Mouse (Mus musculus) embryonic facial prominence, embryonic 11.5 days (tissue): ENCODE measurements around the gene 2310061I04Rik. TPM values are rescaled to one million over a fixed set of nuclear protein-coding genes. Genes with fewer than 3 reads are reported as not detected.

Experiments
- ATAC-seq: fragments of 200-750 bp; cut with Nextera tagmentation; replicated peaks from 2 replicates; pipeline ENCODE4 v1.8.0; 2017; ENCODE audit warnings: low read depth; ENCODE audit not compliant: insufficient number of reproducible peaks, low FRiP score, low TSS enrichment
- DNase-seq: peaks from one replicate; pipeline ENCODE4 v3.0.0-alpha.2; 2015; ENCODE audit warnings: low spot score
- H3K27ac ChIP-seq: fragments of 300-500 bp; sonication (generic); replicated peaks from 2 replicates; pipeline ENCODE4 v1.5.1; 2014; ENCODE audit warnings: mild to moderate bottlenecking, low read depth, low read length, control low read depth
- H3K27me3 ChIP-seq: fragments of 300-500 bp; sonication (generic); 2 replicates; pipeline ENCODE4 v1.6.1; 2014; ENCODE audit warnings: mild to moderate bottlenecking, low read length, moderate library complexity, mixed read lengths; ENCODE audit not compliant: control insufficient read depth, insufficient read depth
- H3K36me3 ChIP-seq: fragments of 300-500 bp; sonication (generic); replicated peaks from 2 replicates; pipeline ENCODE4 v1.6.1; 2014; ENCODE audit warnings: low read depth, mild to moderate bottlenecking, low read length, moderate library complexity, mixed read lengths; ENCODE audit not compliant: control insufficient read depth, insufficient read depth
- H3K4me1 ChIP-seq: fragments of 300-500 bp; sonication (generic); 2 replicates; pipeline ENCODE4 v1.6.1; 2014; ENCODE audit warnings: low read length, mixed read lengths; ENCODE audit not compliant: control insufficient read depth, insufficient read depth
- H3K4me2 ChIP-seq: fragments of 300-500 bp; sonication (generic); 2 replicates; pipeline ENCODE4 v1.6.1; 2014; ENCODE audit warnings: low read depth, mild to moderate bottlenecking, control low read depth, low read length, moderate library complexity
- H3K4me3 ChIP-seq: fragments of 300-500 bp; sonication (generic); 2 replicates; pipeline ENCODE4 v1.5.1; 2014; ENCODE audit warnings: low read depth, low read length, control low read depth
- H3K9ac ChIP-seq: fragments of 300-500 bp; sonication (generic); replicated peaks from 2 replicates; pipeline ENCODE4 v1.6.1; 2014; ENCODE audit warnings: mild to moderate bottlenecking, control low read depth, low read length
- H3K9me3 ChIP-seq: fragments of 300-500 bp; sonication (generic); replicated peaks from 2 replicates; pipeline ENCODE4 v1.6.1; 2016; ENCODE audit warnings: mild to moderate bottlenecking, low read length, inconsistent platforms, mixed read lengths; ENCODE audit not compliant: control insufficient read depth
- WGBS: fragments of 180-500 bp; shearing (Covaris S2); extraction: QIAGEN DNeasy Blood & Tissue Kit; methylation state at CpG from one replicate; pipeline ENCODE4 v1.1.7; 2014; 5-methylcytosine and 5-hydroxymethylcytosine counted together
- microRNA counts: library from miRNA; unstranded; fragments of <30 nt; microRNA quantifications from one replicate; lab custom pipeline; 2016
- microRNA-seq: library from miRNA; unstranded; fragments of <30 nt; microRNA quantifications from one replicate; pipeline ENCODE4, GENCODE M21; 2016; ENCODE audit warnings: borderline number of aligned reads
- polyA plus RNA-seq: library from polyadenylated mRNA; unstranded; fragments of >200 nt; fragmentation: Nextera tagmentation; extraction: Ambion mirVana; gene quantifications from 2 replicates; pipeline ENCODE4 v1.2.1, GENCODE M21; 2014

2310061I04Rik gene
- polyA plus RNA-seq, 1 experiment from 2014 or later = 21.2 TPM

- no peak overlapping the region for H3K4me3 ChIP-seq
- H3K4me2 ChIP-seq = no peak overlapping the region
- DNase-seq (no peak), ATAC-seq (no peak)
- H3K9ac ChIP-seq = no peak overlapping the region
- H3K9me3 ChIP-seq = no peaks in the 10 kb centered on the region
- H3K4me1 ChIP-seq = no peaks in the 10 kb centered on the region
- no peaks in the 10 kb centered on the region for H3K27me3 ChIP-seq
- WGBS = 95% methylated on average over 3 of the region's 3 CpGs
- no peak overlapping the region for H3K27ac ChIP-seq
- peaks cover 8% of the 10 kb centered on the region for H3K36me3 ChIP-seq
Measured at GRCm38 (mm10) chr17:35850974-35851373, 46.3 kb downstream of the 2310061I04Rik start.

- no peaks in the 10 kb centered on the region for H3K27me3 ChIP-seq
- no peaks in the 10 kb centered on the region for H3K9me3 ChIP-seq
- no peak overlapping the region for H3K4me2 ChIP-seq
- ATAC-seq (no peak), DNase-seq (no peak)
- no peak overlapping the region for H3K27ac ChIP-seq
- WGBS = 81% methylated on average over 1 of the region's 1 CpGs
- no peak overlapping the region for H3K9ac ChIP-seq
- no peaks in the 10 kb centered on the region for H3K4me1 ChIP-seq
- H3K36me3 ChIP-seq = peaks cover 8% of the 10 kb centered on the region
- H3K4me3 ChIP-seq = no peak overlapping the region
Measured at GRCm38 (mm10) chr17:35848112-35848511, 49.1 kb downstream of the 2310061I04Rik start.

GRCm38 (mm10) chr17:35843514-35843913 lies 53.7 kb downstream of the 2310061I04Rik start:
- Histone ChIP-seq H3K4me2 (no peak overlapping the region), H3K36me3 (no peaks in the 10 kb centered on the region; the same call in 1 of the 2 replicates), H3K9me3 (no peaks in the 10 kb centered on the region), H3K9ac (no peak overlapping the region), H3K27ac (no peak overlapping the region), H3K4me1 (no peaks in the 10 kb centered on the region), H3K27me3 (no peaks in the 10 kb centered on the region), H3K4me3 (no peak overlapping the region)
- DNase-seq (no peak), ATAC-seq (no peak)
- 94% methylated on average over 3 of the region's 3 CpGs for WGBS

MicroRNA genes within 50 kb of the gene (microRNA counts, 519-probe panel; counts per million panel counts)
- microRNA mmu-miR-1894-3p (lab: Ali Mortazavi, UCI) (not detected), microRNA mmu-miR-1894-5p (lab: Ali Mortazavi, UCI) (not detected)

Small RNA genes within 50 kb of the gene (microRNA-seq; reads per million reads assigned to microRNA genes)
- gene Gm28033 (1.9 reads per million), gene Mir1894 (not detected)

Other genes with a start within 250 kb of the 2310061I04Rik start
- 9.1 and 10.4 TPM in 2 replicates for gene Vars2, start 229.8 kb downstream of the 2310061I04Rik start, polyA plus RNA-seq
- 43.3 and 53.4 TPM in 2 replicates for gene Gtf2h4, start 223.7 kb downstream of the 2310061I04Rik start, polyA plus RNA-seq
- gene Ddr1, start 192.8 kb downstream of the 2310061I04Rik start, polyA plus RNA-seq = 20.4 and 24.6 TPM in 2 replicates
- 2.7 and 3.4 TPM in 2 replicates for gene Ier3, start 75.7 kb downstream of the 2310061I04Rik start, polyA plus RNA-seq
- 46.7 and 53.8 TPM in 2 replicates for gene Flot1, start 74.2 kb downstream of the 2310061I04Rik start, polyA plus RNA-seq
- 1,420 and 1,481 TPM in 2 replicates for gene Tubb5, start 59.1 kb downstream of the 2310061I04Rik start, polyA plus RNA-seq
- 22.2 and 23.4 TPM in 2 replicates for gene Mdc1, start 55.9 kb downstream of the 2310061I04Rik start, polyA plus RNA-seq
- gene Nrm, start 36.1 kb downstream of the 2310061I04Rik start, polyA plus RNA-seq = 48.8 and 53.2 TPM in 2 replicates
- 24.1 and 24.6 TPM in 2 replicates for gene Ppp1r18, start 31.8 kb downstream of the 2310061I04Rik start, polyA plus RNA-seq
- 38.6 and 47.2 TPM in 2 replicates for gene Dhx16, start 17.6 kb downstream of the 2310061I04Rik start, polyA plus RNA-seq
- 101 and 108 TPM in 2 replicates for gene Atat1, start 12.6 kb upstream of the 2310061I04Rik start, polyA plus RNA-seq
- gene Mrps18b, start 19.0 kb upstream of the 2310061I04Rik start, polyA plus RNA-seq = 69.5 and 72.0 TPM in 2 replicates
- 38.1 and 38.2 TPM in 2 replicates for gene Ppp1r10, start 19.0 kb upstream of the 2310061I04Rik start, polyA plus RNA-seq
- 96.7 and 112 TPM in 2 replicates for gene Abcf1, start 72.3 kb upstream of the 2310061I04Rik start, polyA plus RNA-seq
- gene Gnl1, start 82.4 kb upstream of the 2310061I04Rik start, polyA plus RNA-seq = 31.3 and 32.3 TPM in 2 replicates
- gene Prr3, start 82.8 kb upstream of the 2310061I04Rik start, polyA plus RNA-seq = 37.7 and 38.2 TPM in 2 replicates
- gene H2-T24, start 123.1 kb upstream of the 2310061I04Rik start, polyA plus RNA-seq = 2.2 and 2.4 TPM in 2 replicates
- gene H2-T23, start 135.4 kb upstream of the 2310061I04Rik start, polyA plus RNA-seq = 3.7 and 3.9 TPM in 2 replicates
- 12.7 and 13.2 TPM in 2 replicates for gene H2-T22, start 145.3 kb upstream of the 2310061I04Rik start, polyA plus RNA-seq
- gene Gm6034, start 145.5 kb upstream of the 2310061I04Rik start, polyA plus RNA-seq = not detected in 2 replicates
- 0.20 TPM in 1 of 2 replicates, not detected in the other for gene Gm11127, start 160.9 kb upstream of the 2310061I04Rik start, polyA plus RNA-seq
- gene Gm19684, start 224.2 kb upstream of the 2310061I04Rik start, polyA plus RNA-seq = not detected in 2 replicates
- not detected in 2 replicates for gene Gm7030, start 232.0 kb upstream of the 2310061I04Rik start, polyA plus RNA-seq